Mouse (Mus musculus) testis, adult 2 months (tissue): ENCODE results near the gene Sf1. TPM values are rescaled to one million over a fixed set of nuclear protein-coding genes. Genes with fewer than 3 reads are reported as not detected.

Experiments used
- H3K27ac ChIP-seq: fragments of 200-500 bp; 2 replicates; pipeline ENCODE4 v1.5.1; 2012; ENCODE audit warnings: low read depth, low read length; ENCODE audit not compliant: control insufficient read depth, insufficient read depth
- H3K27me3 ChIP-seq: fragments of 200-500 bp; 2 replicates; pipeline ENCODE4 v1.6.1; 2012; ENCODE audit warnings: mild to moderate bottlenecking, low read length, moderate library complexity; ENCODE audit not compliant: control insufficient read depth, insufficient read depth
- H3K36me3 ChIP-seq: fragments of 200-500 bp; 2 replicates; pipeline ENCODE4 v1.6.1; 2012; ENCODE audit warnings: mild to moderate bottlenecking, low read length; ENCODE audit not compliant: control insufficient read depth, insufficient read depth
- H3K4me1 ChIP-seq: fragments of 200-500 bp; 2 replicates; pipeline ENCODE4 v1.6.1; 2012; ENCODE audit warnings: low read length; ENCODE audit not compliant: control insufficient read depth, insufficient read depth
- H3K4me3 ChIP-seq: fragments of 200-500 bp; 2 replicates; pipeline ENCODE4 v1.5.1; 2012; ENCODE audit warnings: low read depth, mild to moderate bottlenecking, low read length, moderate library complexity, mixed read lengths; ENCODE audit not compliant: control insufficient read depth
- CTCF ChIP-seq: fragments of 200-500 bp; IDR thresholded peaks from 2 replicates; pipeline ENCODE4 v1.5.1; 2012; ENCODE audit warnings: low read depth, mild to moderate bottlenecking, inconsistent platforms, low read length, moderate library complexity; ENCODE audit not compliant: control insufficient read depth, insufficient read depth, insufficient replicate concordance
- POLR2A ChIP-seq: fragments of 200-500 bp; IDR thresholded peaks from 2 replicates; pipeline ENCODE4 v1.6.1; 2012; ENCODE audit warnings: low read depth, mild to moderate bottlenecking, inconsistent platforms, low read length, moderate library complexity; ENCODE audit not compliant: control insufficient read depth
- polyA plus RNA-seq: library from polyadenylated mRNA; depleted of rRNA; stranded (reverse); fragments of >200 nt; gene quantifications from 2 replicates; pipeline ENCODE4 v1.2.3, GENCODE M21; 2012

The Sf1 gene
- polyA plus RNA-seq, 1 experiment: 167 TPM

DNA sequence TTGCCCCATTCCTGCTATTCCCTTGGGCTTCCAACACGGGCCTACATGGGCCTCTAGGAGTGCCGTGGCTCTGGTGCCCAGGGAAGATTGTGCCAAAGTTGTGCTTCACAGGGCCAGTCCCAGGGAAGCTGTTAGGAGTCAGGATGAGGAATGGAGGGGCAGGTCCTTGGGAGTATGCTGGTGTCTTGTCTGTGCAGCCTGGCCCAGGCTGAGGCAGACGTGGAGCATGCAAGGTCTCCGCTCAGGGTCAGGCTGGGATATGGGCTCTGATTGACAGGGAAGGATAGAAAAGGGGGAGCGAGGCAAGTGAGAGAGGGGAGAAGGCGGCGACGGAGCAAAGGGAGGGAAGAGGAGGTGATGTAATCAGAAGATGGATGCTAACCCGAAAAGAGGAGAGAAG, 38.7 kb upstream of the Sf1 start:
- Histone ChIP-seq H3K36me3 (no peaks in the 10 kb centered on the region; the same call in 1 of the 2 replicates), H3K4me1 (peaks cover 7% of the 10 kb centered on the region), H3K4me3 (no peak overlapping the region), H3K27me3 (no peaks in the 10 kb centered on the region), H3K27ac (no peak overlapping the region)
- TF ChIP-seq CTCF (no peak), POLR2A (no peak)

DNA sequence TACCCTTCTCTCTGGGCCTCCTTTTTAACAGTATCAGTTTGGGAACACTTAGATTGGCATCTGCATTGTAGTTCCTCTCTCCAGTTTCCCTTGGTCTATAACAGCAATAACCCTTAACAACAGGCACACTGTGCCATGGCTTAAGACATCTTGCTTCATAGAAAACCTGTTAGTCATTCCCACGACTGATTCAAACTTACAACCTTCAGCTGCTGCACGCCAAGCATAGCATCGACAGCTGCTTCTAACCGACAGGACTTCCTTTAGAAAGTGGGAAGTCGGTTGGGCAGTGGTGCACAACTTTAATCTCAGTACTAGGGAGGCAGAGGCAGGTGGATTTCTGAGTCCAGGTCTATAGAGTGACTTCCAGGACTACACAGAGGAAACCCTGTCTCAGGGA, 32.3 kb upstream of the Sf1 start:
- Histone ChIP-seq H3K27ac (no peak overlapping the region; the same call in 1 of the 2 replicates), H3K4me3 (no peak overlapping the region), H3K36me3 (no peaks in the 10 kb centered on the region), H3K27me3 (no peaks in the 10 kb centered on the region), H3K4me1 (peaks cover 17% of the 10 kb centered on the region)
- no peak for TF ChIP-seq CTCF
- TF ChIP-seq POLR2A: no peak

DNA sequence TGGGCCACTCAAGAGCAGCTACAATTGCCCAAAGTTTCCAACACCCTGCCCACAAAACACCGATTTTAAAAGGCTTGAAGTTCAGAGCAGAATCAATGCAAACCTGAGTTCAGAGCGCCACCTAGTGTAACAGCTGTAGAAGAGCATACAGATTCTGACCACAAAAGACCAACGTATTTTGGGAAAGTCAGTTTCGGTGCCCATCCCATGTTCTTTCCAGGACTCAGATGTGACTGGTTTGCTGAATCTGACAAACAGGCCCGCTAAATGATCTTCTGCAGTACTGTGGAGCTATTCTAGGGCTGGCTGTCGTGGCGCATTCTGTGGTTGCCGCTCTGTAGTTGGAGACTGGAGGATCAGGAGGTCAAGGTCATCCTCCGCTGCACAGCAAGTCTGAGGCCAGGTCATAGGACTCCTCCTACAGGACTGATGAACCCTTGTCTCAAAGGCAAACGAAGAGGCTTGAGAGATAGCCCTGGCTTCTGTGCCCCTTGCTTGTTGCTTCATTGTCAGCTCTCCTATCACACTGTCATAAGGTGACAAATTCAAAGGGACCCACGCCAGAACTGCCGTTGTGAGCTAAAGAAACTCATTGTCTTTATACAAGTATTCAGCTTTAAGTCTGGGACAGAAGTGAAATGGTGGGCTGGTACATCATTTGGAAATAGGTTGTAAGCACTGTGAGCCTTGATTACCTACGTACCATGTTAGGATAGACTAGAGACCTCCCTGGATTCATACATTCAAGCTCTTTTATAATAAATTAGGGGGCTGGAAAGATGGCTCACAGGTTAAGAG, 31.6 kb upstream of the Sf1 start:
- TF ChIP-seq CTCF (peak; percentile 35; the same call in 1 of the 2 replicates), POLR2A (no peak)
- Histone ChIP-seq H3K27ac (peak overlapping the region; percentile 71), H3K4me1 (peaks cover 20% of the 10 kb centered on the region), H3K27me3 (no peaks in the 10 kb centered on the region), H3K4me3 (no peak overlapping the region), H3K36me3 (no peaks in the 10 kb centered on the region)

DNA sequence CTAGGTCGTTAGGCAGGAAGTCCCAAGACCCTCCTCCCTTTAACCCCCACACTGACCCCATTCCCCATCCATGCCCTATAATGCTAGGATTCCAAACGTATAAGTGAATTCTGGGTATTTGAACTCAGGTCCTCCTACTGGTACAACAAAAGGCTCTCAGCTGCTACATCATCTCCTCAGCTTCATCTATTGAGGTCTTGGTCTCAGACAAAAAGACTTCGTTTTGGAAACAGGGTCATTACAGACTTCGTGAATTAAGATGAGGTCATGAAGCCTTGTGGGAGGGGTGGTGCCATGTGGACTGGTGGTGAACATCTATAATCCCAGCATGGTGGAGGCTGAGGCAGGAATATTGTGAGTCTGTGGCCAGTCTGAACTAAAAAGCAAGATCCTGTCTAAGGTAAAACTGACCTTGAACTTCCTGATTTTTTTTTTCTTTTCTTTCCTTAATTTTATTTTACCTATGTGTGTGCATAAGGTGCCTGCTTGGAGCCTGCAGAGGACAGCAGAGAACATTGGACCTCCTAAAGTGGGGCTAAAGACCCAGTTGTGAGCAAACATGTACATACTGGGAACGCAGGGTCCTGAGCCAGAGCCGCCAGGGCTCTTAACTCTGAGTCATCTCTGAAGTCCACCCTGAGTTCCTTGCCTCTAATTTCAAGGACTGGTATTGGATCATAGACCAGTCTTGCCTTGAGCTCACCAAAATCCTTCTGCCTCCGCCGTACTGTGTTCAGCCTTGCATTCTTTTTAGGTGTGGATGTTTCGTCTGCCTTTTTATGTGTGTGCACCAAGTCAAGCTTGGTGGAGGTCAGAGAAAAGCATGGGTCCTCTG, 29.5 kb upstream of the Sf1 start:
- Histone ChIP-seq H3K4me3 (no peak overlapping the region), H3K27me3 (no peaks in the 10 kb centered on the region), H3K4me1 (peaks cover 20% of the 10 kb centered on the region), H3K36me3 (no peaks in the 10 kb centered on the region; the same call in 1 of the 2 replicates), H3K27ac (peak overlapping the region; percentile 83)
- TF ChIP-seq POLR2A (no peak), CTCF (no peak)

DNA sequence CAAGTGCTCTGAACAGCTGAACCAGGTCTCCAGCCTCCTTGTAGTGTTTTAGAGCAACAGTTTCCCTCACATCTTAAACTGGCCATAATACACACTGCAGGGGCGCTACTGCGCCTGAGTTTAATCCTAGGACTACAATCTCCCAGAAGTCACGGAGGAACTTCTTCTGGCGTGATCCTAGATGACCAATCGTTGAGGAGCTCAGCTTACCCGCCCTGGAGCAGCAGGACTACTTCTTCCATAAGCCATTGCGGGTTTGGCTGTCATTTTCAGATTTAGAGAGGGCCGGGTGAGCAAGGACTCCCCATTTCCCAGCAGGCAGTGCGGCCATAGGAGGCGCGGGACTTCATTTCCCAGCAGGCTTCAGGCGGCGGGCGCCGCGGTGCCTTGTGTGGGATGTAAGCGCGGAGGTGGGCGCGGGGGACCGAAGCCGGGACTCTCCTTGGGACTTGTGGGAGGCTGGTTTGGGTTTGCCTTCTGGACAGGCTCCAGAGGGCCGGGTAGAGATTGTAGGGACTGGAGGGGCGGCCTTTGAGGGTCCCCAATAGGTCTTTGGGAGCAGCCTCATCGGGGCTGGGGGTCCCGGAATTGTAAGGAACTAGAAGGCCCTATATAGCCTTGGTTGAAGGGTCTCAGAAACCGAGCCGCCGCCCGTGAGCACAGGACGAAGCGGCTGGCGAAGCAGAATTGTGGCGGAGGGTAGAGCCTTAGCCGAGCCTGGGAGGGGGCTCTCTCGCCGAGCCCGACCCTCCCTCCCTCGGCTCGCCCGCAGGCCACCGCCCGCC, 28.6 kb upstream of the Sf1 start, which contains the start of gene Men1:
Gene Men1 (plus strand): TSS at position 307 of the 785 bp plus-strand sequence.
- H3K4me3 ChIP-seq: peak within 1 kb of the TSS; percentile 93
- peak within 1 kb of the TSS; percentile 83 for H3K27ac ChIP-seq
- H3K36me3 ChIP-seq: no peaks in the 10 kb centered on the region; the same call in none of the 2 replicates
- peak; percentile 71 for TF ChIP-seq POLR2A
- no peak for TF ChIP-seq CTCF
- peaks cover 22% of the 10 kb centered on the region for H3K4me1 ChIP-seq
- H3K27me3 ChIP-seq: no peaks in the 10 kb centered on the region

DNA sequence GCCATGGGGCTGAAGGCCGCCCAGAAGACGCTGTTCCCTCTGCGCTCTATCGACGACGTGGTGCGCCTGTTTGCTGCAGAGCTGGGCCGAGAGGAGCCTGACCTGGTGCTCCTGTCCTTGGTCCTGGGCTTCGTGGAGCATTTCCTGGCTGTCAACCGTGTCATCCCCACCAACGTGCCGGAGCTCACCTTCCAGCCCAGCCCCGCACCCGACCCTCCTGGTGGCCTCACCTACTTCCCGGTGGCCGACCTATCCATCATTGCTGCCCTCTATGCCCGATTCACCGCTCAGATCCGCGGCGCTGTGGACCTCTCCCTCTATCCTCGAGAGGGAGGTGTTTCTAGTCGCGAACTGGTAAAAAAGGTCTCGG, 28.0 kb upstream of the Sf1 start:
- Histone ChIP-seq H3K27me3 (no peaks in the 10 kb centered on the region), H3K4me1 (peaks cover 28% of the 10 kb centered on the region), H3K36me3 (no peaks in the 10 kb centered on the region; the same call in none of the 2 replicates), H3K27ac (no peak overlapping the region), H3K4me3 (peak overlapping the region; percentile 93)
- TF ChIP-seq CTCF (no peak), POLR2A (no peak; the same call in 1 of the 2 replicates)

DNA sequence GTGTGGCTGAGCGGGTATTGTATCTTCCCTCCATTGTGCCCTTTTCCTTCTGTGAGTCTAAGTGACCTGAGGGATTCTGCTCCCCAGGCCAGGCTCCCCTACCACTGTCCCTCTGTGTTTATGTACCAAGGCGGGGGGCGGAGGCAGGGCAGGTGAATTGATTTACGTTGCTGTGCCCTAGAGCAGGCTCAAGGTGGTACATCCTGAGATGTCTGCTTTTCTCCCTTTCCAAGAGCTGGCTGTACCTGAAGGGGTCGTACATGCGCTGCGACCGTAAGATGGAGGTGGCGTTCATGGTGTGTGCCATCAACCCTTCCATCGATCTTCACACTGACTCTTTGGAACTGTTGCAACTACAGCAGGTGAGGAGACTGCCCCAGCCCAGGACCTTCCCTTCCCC, 26.6 kb upstream of the Sf1 start:
- Histone ChIP-seq H3K36me3 (no peaks in the 10 kb centered on the region; the same call in none of the 2 replicates), H3K27ac (no peak overlapping the region), H3K4me1 (peaks cover 30% of the 10 kb centered on the region), H3K27me3 (no peaks in the 10 kb centered on the region), H3K4me3 (no peak overlapping the region)
- TF ChIP-seq POLR2A (no peak), CTCF (no peak)
